Mouse (Mus musculus): ENCODE results near the gene Ell.

GRCm38 (mm10) chr8:70538633-70539076, 602 bp upstream of the Ell start:
- TF ChIP-seq POLR2A (IDR thresholded peaks at IDR 0.05; ENCODE audit: insufficient read length, low read depth) (no peak), USF1 (IDR thresholded peaks at IDR 0.05; ENCODE audit: low read depth) (no peak), MYOD1 (IDR thresholded peaks at IDR 0.05; ENCODE audit: control insufficient read depth in 1 of 3, insufficient read length in 2 of 3, low read depth in 2 of 3) (no peak), REST (IDR thresholded peaks at IDR 0.05; ENCODE audit: insufficient read depth, insufficient read length) (no peak), POLR2AphosphoS2 (IDR thresholded peaks at IDR 0.05; ENCODE audit: insufficient read length, low read depth) (peak; percentile 53)
